Mouse (Mus musculus) WW6 (cell line): Measurements from ENCODE around the gene Pacsin2.
"Not testable (repeated sequence)": the region's sequence is repeated elsewhere in the genome, so short reads cannot be mapped to it uniquely, and the experiment has no call there.

Experiments used
- DNase-seq: peaks from one replicate; pipeline ENCODE4 v3.0.0-alpha.2; 2013; ENCODE audit warnings: low read depth, low spot score

The Pacsin2 gene

GRCm38 (mm10) chr15:83464083-83464904 lies at the start of gene Pacsin2:
Gene Pacsin2 (minus strand): TSS chr15:83464606.
- peak; percentile 93 for DNase-seq

- DNase-seq = no peak
Observed at GRCm38 (mm10) chr15:83512489-83513281, 48.3 kb upstream of the Pacsin2 start.

DNA sequence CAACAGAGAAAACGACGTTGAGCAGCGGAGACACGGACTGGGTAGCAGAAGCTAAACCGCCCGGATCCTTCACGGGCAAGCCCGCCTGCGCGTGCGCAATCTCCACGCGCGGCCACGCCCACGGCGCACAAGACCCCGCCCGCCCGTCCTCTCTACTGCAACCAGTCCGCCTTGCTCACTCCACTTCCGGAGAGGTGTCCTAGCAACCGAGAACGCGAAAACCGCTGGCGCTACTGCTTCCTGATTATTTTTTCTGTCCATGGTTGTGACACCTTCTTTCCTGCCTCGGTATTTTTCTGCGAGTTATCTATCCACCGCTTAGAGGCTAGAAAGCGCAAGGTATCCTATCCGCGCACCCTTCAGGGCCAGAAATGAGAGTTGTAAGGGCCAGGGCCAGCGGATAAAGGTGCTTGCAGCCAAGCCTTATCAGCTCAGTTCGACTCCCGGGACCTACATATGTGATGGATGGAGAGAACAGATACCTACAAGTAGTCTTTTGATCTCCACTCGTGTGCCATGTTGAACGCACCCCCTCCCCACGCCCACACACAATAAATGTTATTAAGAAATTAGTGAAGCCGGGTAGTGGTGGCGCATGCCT lies 46.5 kb upstream of the Pacsin2 start, which contains the start of gene Ttll1:
Ttll1 (minus strand) TSS at position 89 of the 601 bp plus-strand sequence.
- DNase-seq = peak; percentile 89

- DNase-seq = no peak
Observed at GRCm38 (mm10) chr15:83509950-83510804, 45.8 kb upstream of the Pacsin2 start.

GRCm38 (mm10) chr15:83501483-83501882 lies 37.1 kb upstream of the Pacsin2 start:
- not testable (repeated sequence) for DNase-seq

GRCm38 (mm10) chr15:83500352-83500751 lies 35.9 kb upstream of the Pacsin2 start:
- DNase-seq = no peak

GRCm38 (mm10) chr15:83499211-83499755 lies 34.9 kb upstream of the Pacsin2 start:
- no peak for DNase-seq

GRCm38 (mm10) chr15:83497299-83497698 lies 32.9 kb upstream of the Pacsin2 start:
- no peak for DNase-seq

- DNase-seq = no peak
Observed at GRCm38 (mm10) chr15:83495787-83496367, 31.5 kb upstream of the Pacsin2 start.

GRCm38 (mm10) chr15:83495195-83495594 lies 30.8 kb upstream of the Pacsin2 start:
- no peak for DNase-seq

GRCm38 (mm10) chr15:83494572-83494920 lies 30.1 kb upstream of the Pacsin2 start:
- DNase-seq = no peak

DNA sequence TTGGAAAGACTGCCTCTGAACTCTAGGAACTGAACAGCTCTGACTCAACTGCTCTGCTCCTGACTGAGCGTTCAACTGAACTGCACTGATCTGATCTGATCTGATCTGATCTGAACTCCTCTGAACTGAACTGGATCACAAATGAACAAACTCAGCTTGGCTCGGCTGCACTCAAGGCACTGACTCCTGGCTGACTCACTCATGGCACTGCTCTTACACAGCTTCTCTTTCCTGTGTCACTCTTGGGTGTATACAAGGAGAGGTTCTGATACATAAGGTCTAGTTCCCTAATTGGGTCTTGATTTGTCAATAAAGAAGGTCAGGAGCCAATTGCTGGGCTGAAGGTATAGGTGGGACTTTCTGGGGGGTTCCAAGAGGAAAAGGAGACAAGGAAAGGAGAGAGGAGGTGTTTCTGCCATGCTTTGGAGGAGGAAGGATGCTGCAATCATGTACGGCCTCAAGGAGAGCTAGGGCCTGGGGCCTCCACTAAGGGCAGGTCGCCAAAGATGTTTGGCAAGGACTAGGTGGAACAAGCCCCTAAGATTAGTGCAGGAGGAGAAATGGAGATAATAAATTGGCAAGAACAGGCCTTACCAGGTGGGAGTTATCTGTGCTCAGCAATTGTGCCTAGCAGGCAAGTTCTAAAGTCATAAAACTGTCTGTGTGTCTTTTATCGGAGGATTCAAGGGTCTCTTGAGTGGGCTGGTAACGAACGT lies 29.6 kb upstream of the Pacsin2 start:
- no peak for DNase-seq

DNA sequence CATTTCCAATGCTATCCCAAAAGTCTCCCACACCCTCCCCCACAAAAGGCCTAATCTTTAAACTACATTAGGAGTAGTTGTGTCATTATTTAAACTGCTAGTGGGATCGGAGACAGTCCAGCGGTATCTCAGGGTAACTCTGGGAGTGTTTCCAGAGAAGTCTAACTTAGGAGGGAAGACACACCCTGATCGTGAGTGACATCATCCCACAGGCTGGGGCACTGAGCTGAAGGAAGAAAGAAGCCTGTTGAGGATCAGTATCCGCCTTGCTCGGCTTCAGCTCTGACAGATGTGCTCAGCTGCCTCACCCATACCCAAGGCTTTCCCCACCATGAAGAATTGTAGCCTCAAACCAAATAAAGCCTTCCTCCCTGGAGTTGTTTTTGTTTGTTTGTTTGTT lies 27.5 kb upstream of the Pacsin2 start:
- DNase-seq = no peak

GRCm38 (mm10) chr15:83489471-83489870 lies 25.1 kb upstream of the Pacsin2 start:
- no peak for DNase-seq

DNA sequence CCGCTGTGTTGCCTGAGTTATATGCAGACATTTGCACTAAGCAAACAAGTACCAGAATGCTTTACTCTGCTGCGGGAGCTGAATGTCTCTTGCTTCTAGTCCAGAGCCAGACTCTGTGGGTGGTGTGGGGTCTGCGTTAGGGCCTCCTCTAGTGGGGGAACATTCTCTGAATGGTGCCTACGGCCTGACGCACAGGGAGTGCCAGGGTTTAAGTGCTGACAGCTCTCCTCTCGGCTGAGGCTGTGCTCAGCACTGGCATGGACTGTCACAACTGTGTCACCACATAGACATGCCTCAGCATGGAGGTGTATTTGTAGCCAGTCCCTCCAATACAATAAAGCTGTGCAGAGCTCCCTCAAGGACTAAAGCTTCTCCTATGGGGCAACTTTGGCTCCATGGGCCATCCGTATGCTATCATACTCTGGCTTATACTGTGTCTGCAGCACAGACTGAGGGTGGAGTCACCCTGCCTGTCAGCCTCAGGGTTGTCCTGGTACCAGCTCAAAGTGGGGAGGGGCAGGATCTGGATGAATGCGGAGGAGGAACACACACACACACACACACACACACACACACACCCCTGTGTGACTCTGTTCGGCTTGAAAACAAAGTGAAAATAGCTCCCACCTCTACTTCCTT lies 23.2 kb upstream of the Pacsin2 start:
- no peak for DNase-seq

GRCm38 (mm10) chr15:83484311-83484710 lies 19.9 kb upstream of the Pacsin2 start:
- no peak for DNase-seq

DNA sequence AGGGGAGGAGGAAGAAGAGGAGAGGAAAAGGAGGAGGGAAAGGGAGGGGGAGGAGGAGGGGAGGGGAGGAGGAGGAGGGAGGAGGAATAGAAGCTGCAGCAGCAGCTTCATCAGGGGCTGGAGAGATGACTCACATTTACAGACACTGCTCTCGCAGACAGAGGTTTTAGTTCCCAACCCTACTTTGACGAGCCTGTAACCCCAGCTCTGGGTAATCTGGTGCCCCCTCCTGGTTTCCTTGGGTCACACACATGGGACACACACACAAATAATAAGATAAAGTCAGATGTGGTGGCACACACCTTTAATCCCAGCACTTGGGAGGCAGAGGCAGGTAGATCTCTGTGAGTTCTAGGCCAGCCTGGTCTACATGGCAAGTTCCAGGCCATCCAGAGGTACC lies 19.1 kb upstream of the Pacsin2 start:
- DNase-seq = no peak

DNA sequence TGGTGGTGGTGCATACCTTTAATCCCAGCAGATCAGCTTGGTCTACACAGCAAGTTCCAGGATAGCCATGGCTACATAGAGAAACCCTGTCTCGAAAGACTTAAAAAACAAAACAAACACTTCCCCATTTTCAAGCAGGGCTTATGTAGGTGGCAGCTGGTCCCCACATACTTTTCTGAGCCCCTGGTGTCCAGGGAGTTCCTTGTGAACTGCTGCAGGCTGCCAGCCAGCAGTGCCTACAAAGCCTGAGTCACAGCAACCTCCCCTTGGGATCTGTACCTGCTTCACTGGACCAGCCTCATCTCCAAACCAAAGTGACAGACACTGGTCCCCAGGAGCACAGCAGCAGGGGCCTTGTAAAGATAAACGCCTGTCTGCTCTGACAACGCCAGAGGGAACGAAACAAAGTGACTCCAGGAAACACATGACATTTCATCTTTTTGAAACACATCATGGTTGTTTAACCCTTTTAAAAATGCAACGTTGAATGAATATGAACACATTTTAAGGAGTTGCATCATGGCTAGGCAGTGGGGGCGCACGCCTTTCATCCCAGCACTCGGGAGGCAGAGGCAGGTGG lies 18.3 kb upstream of the Pacsin2 start:
- DNase-seq = no peak

DNA sequence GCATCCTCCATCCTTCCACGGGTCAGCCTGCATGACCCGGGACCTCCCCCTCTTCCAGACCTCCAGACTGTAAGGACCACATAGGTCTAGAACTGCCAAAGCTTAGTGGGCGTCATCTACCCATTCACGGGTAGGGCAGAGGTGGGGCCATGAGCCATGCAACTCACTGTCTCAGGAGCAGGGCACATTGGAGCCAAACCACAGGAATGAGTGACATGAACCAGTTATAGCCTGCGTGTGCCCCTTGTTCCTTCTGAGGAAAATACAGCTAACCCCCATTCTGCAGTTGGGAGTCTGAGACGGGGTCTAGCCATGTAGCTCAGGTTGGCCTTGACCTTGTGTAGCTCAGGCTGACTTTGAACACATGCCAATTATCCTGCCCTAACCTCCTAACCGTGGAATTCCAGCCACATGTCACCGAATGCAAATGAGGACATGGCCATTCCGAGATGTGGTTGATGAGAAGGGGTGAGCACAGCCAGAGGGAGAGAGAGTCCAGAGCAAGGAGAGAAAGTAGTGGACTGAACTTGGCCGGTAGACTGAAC lies 16.9 kb upstream of the Pacsin2 start:
- DNase-seq = no peak
